Mouse (Mus musculus) heart, postnatal 0 days (tissue): ENCODE results near the gene Kcnk12.

ENCODE experiments used
- CTCF ChIP-seq: IDR thresholded peaks from 2 replicates; pipeline ENCODE4 v1.5.1; 2016; ENCODE audit warnings: antibody characterized with exemption, control low read depth, low read depth
- EP300 ChIP-seq: IDR thresholded peaks from 2 replicates; pipeline ENCODE4 v1.6.1; 2016; ENCODE audit warnings: antibody characterized with exemption, low read depth

- TF ChIP-seq CTCF (no peak), EP300 (no peak)
These were observed 63.3 kb downstream of the Kcnk12 start for GRCm38 (mm10) chr17:87734471-87734870.
